Mouse (Mus musculus) cerebellum, adult 2 months (tissue): ENCODE results near the gene Nsf.

ENCODE experiments used
- CTCF ChIP-seq: fragments of 200-500 bp; IDR thresholded peaks from 2 replicates; pipeline ENCODE4 v1.5.1; 2011; ENCODE audit warnings: low read depth, mild to moderate bottlenecking, control low read depth, low read length, moderate library complexity, borderline replicate concordance; ENCODE audit not compliant: insufficient read depth
- POLR2A ChIP-seq: fragments of 200-500 bp; IDR thresholded peaks from 2 replicates; pipeline ENCODE4 v1.6.1; 2011; ENCODE audit warnings: low read length, control low read depth, borderline replicate concordance; ENCODE audit not compliant: insufficient read depth

- TF ChIP-seq CTCF: no peak
- TF ChIP-seq POLR2A: no peak
Measured at GRCm38 (mm10) chr11:103801128-103801527, 152.7 kb downstream of the Nsf start.
